Mouse (Mus musculus) heart, postnatal 0 days (tissue): ENCODE measurements around the gene Stx19. TPM values are rescaled to one million over a fixed set of nuclear protein-coding genes. Genes with fewer than 3 reads are reported as not detected.

ENCODE experiments used
- ATAC-seq: fragments of 200-750 bp; cut with Nextera tagmentation; 2 replicates; pipeline ENCODE4 v1.8.0; 2017; ENCODE audit warnings: low read depth, moderate number of reproducible peaks, moderate library complexity; ENCODE audit not compliant: insufficient read depth
- DNase-seq: peaks from one replicate; pipeline ENCODE4 v3.0.0-alpha.2; 2016; ENCODE audit warnings: low spot score
- H3K27ac ChIP-seq: fragments of 300-500 bp; sonication (generic); 2 replicates; pipeline ENCODE4 v1.5.1; 2014; ENCODE audit warnings: low read depth, mild to moderate bottlenecking
- H3K27me3 ChIP-seq: fragments of 300-500 bp; sonication (generic); 2 replicates; pipeline ENCODE4 v1.6.1; 2014; ENCODE audit warnings: low read length, mixed read lengths; ENCODE audit not compliant: control insufficient read depth, insufficient read depth
- H3K36me3 ChIP-seq: fragments of 300-500 bp; sonication (generic); replicated peaks from 2 replicates; pipeline ENCODE4 v1.6.1; 2014; ENCODE audit warnings: low read length, mixed read lengths; ENCODE audit not compliant: control insufficient read depth, insufficient read depth
- H3K4me1 ChIP-seq: fragments of 300-500 bp; sonication (generic); 2 replicates; pipeline ENCODE4 v1.6.1; 2014; ENCODE audit warnings: antibody characterized with exemption; ENCODE audit not compliant: control insufficient read depth, insufficient read depth
- H3K4me2 ChIP-seq: fragments of 300-500 bp; sonication (generic); 2 replicates; pipeline ENCODE4 v1.6.1; 2014; ENCODE audit warnings: low read depth, mild to moderate bottlenecking, low read length, moderate library complexity
- H3K4me3 ChIP-seq: fragments of 300-500 bp; sonication (generic); 2 replicates; pipeline ENCODE4 v1.5.1; 2014; ENCODE audit warnings: low read depth, low read length
- H3K9ac ChIP-seq: fragments of 300-500 bp; sonication (generic); replicated peaks from 2 replicates; pipeline ENCODE4 v1.6.1; 2014; ENCODE audit warnings: low read depth, low read length, mixed read lengths
- H3K9me3 ChIP-seq: fragments of 300-500 bp; sonication (generic); replicated peaks from 2 replicates; pipeline ENCODE4 v1.6.1; 2016; ENCODE audit warnings: low read length; ENCODE audit not compliant: control insufficient read depth
- CTCF ChIP-seq: IDR thresholded peaks from 2 replicates; pipeline ENCODE4 v1.5.1; 2016; ENCODE audit warnings: antibody characterized with exemption, control low read depth, low read depth
- EP300 ChIP-seq: IDR thresholded peaks from 2 replicates; pipeline ENCODE4 v1.6.1; 2016; ENCODE audit warnings: antibody characterized with exemption, low read depth
- WGBS: fragments of 180-500 bp; shearing (Covaris S2); extraction: QIAGEN DNeasy Blood & Tissue Kit; methylation state at CpG from one replicate; pipeline ENCODE4 v1.1.7; 2014; 5-methylcytosine and 5-hydroxymethylcytosine counted together
- polyA plus RNA-seq: library from polyadenylated mRNA; unstranded; fragments of >200 nt; fragmentation: Nextera tagmentation; extraction: Ambion mirVana; gene quantifications from 2 replicates; pipeline ENCODE4 v1.2.1, GENCODE M21; 2015
- total RNA-seq: library from RNA; depleted of rRNA; stranded (reverse); fragments of >200 nt; gene quantifications from 2 replicates; pipeline ENCODE4 v1.2.3, GENCODE M21; 2014; ENCODE audit warnings: low replicate concordance

The Stx19 gene
- total and polyA plus RNA-seq, 2 experiments from 2014 or later, result 0.07 TPM; not detected in 1

DNA sequence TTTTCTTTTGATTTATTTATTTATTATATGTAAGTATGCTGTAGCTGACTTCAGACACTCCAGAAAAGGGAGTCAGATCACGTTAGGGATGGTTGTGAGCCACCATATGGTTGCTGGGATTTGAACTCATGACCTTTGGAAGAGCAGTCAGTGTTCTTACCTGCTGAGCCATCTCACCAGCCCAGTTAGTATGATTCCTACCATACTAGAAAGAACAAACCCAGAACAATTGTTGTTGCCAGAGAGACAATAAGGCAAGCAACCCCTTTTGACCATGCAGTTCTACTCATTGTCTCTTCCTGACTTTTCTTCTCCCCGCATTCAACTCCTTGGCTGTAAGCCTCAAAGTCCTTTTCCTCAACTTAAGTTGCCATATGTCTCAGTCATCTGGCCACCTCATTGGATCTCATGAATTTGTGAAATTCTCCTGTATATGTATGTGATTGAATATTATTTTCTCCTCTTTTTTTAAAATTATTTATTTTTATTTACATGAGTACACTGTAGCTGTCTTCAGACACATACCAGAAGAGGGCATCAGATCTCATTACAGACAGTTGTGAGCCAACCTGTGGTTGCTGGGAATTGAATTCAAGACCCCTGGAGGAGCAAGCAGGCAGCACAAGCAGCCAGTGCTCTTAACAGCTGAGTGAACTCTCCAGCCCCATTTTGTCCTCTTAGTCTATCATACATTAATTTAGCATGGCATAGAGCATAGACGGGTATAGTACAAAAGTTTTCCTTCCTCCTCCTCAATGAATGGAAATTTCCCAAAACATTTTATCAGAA, 38.2 kb downstream of the Stx19 start:
- Histone ChIP-seq H3K27me3 (no peaks in the 10 kb centered on the region), H3K9ac (no peak overlapping the region), H3K36me3 (no peaks in the 10 kb centered on the region), H3K27ac (no peak overlapping the region), H3K9me3 (no peaks in the 10 kb centered on the region), H3K4me3 (no peak overlapping the region), H3K4me1 (no peaks in the 10 kb centered on the region), H3K4me2 (no peak overlapping the region)
- WGBS, result 79% methylated on average over 3 of the region's 3 CpGs
- ATAC-seq (no peak), DNase-seq (no peak)
- TF ChIP-seq CTCF (no peak), EP300 (no peak)

DNA sequence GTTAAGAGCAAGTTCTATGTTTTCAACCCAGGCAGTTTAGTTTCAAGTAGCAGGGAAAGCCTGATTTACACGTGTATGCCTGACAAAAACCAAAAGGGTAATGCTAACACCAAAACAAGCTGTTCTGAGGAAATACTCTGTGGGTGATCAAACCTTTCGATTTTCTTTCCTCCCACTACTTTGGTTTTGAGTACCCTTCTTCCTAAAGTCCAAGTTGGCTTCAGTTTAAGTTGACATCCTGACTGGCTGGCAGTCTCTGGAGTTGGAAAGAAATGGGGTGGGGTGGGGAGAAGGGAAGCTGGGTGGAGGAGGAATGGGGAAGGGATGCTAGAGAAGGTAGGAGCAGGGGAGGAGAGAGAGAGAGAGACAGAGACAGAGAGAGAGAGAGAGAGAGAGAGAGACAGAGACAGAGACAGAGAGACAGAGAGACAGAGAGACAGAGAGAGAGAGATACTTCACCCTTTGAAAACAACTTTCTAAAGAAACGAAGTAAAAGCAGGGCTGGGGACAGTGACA, 39.2 kb downstream of the Stx19 start:
- WGBS, result 20% methylated on average over 3 of the region's 3 CpGs
- Histone ChIP-seq H3K36me3 (no peaks in the 10 kb centered on the region), H3K9me3 (no peaks in the 10 kb centered on the region), H3K4me1 (no peaks in the 10 kb centered on the region), H3K27ac (peak overlapping the region; percentile 73), H3K4me2 (peak overlapping the region; percentile 76), H3K9ac (peak overlapping the region; percentile 84), H3K4me3 (peak overlapping the region; percentile 62), H3K27me3 (no peaks in the 10 kb centered on the region)
- no peak for DNase-seq
- ATAC-seq, result peak; percentile 29; the same call in 1 of the 2 replicates
- TF ChIP-seq CTCF (no peak), EP300 (no peak)

DNA sequence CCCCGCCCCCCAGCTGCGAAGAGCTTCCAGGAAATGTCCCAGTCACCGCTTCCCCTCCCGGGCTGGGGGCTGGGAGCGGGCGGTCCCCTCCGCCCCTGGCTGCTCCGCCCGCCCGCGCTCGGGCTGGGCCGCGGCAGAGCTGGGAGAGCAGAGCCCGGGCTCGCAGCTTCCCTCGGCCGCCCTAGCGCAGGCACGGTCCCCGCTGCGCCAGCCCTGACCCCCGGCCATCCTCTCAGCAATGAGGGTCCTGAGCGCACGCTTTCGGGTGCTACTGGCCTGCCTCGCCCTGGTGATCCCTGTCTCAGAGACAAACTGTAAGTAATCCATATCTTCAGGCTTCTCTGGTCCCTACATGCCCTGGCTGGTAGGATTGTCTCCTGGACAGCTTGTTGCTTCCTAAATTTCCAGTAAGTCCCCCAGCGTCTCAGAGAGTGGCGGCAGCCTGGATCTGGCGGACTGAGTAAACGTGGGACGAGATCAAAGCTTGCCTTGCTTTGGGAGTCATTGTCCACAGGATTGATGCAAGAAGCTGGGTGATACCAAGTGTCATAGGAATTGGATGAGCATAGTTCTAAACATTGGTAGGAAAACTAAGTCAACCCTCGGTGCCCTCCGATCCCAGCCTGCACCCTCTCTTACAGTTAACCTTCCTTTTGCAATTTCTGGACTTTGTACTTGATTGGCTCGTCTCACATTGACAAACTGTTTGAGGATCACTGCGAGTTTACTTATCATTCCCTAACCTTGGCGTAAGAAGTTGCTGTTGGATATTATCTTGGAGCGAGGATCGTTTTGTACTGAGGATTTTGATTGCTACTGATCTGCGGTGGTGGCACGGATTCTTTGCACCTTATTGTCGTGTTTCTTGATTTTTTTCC, 40.0 kb downstream of the Stx19 start, which contains the start of gene Pros1:
Gene Pros1 (plus strand): TSS at position 117 of the 878 bp plus-strand sequence.
- H3K4me3 ChIP-seq, result peak within 1 kb of the TSS; percentile 62
- H3K9me3 ChIP-seq, result no peaks in the 10 kb centered on the region
- WGBS, result 4% methylated on average over 38 of the region's 42 CpGs
- peak within 1 kb of the TSS; percentile 73 for H3K27ac ChIP-seq
- ATAC-seq (peak; percentile 95), DNase-seq (peak; percentile 60)
- H3K9ac ChIP-seq, result peak within 1 kb of the TSS; percentile 84
- no peaks in the 10 kb centered on the region for H3K4me1 ChIP-seq
- no peaks in the 10 kb centered on the region for H3K36me3 ChIP-seq
- no peak for TF ChIP-seq EP300
- TF ChIP-seq CTCF, result no peak
- no peaks in the 10 kb centered on the region for H3K27me3 ChIP-seq
- H3K4me2 ChIP-seq, result peak within 1 kb of the TSS; percentile 76

DNA sequence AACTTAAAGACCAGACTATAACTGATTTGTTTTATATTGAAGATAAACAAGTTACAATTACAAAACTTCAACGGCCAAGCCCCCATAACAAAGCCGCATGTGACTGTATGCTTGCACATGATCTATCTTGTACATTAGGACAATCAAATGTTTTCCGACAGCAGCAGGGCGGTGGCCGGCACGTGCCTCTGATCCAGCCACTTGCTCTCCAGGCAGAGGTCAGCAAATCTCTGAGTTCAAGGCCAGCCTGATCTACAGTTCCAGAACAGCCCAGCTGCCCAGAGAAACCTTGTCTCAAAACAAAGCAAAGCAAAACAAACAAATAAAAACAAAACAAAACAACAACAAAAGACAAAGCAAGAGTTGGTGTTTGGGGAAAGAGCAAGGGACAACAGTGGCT, 40.9 kb downstream of the Stx19 start:
- Histone ChIP-seq H3K27me3 (no peaks in the 10 kb centered on the region), H3K4me1 (no peaks in the 10 kb centered on the region), H3K36me3 (no peaks in the 10 kb centered on the region), H3K9me3 (no peaks in the 10 kb centered on the region), H3K9ac (no peak overlapping the region), H3K4me2 (peak overlapping the region; percentile 76), H3K27ac (no peak overlapping the region), H3K4me3 (no peak overlapping the region; the same call in 1 of the 2 replicates)
- ATAC-seq (no peak), DNase-seq (no peak)
- WGBS, result 62% methylated on average over 6 of the region's 6 CpGs
- TF ChIP-seq EP300 (no peak), CTCF (no peak)

DNA sequence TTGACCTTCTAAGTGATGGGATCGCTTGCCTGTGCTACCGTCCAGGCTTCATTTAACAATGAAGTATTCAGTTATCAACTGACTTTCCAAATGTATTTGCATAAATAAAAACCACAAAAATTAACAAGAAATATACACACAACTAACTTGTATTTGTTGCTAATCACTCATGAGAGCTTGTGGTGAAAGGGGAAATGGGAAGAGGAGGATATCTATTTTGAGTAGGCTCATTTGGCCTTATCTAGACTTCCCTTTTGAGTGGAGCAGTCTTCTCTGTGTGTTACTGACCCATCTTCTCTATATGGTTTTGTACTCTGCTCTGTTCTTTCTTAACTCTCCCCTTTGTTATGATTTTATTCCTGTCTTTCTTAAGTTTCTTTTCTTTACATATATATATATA, 41.8 kb downstream of the Stx19 start:
- DNase-seq (no peak), ATAC-seq (no peak)
- no peak overlapping the region for H3K4me2 ChIP-seq
- no peak overlapping the region for H3K27ac ChIP-seq
- WGBS, result 93% methylated on average over 2 of the region's 2 CpGs
- TF ChIP-seq EP300, result no peak
- no peak for TF ChIP-seq CTCF
- no peaks in the 10 kb centered on the region for H3K9me3 ChIP-seq
- no peaks in the 10 kb centered on the region for H3K27me3 ChIP-seq
- no peak overlapping the region for H3K4me3 ChIP-seq
- no peaks in the 10 kb centered on the region for H3K36me3 ChIP-seq
- no peak overlapping the region for H3K9ac ChIP-seq
- no peaks in the 10 kb centered on the region for H3K4me1 ChIP-seq
